Mouse (Mus musculus) heart, adult 2 months (tissue): ENCODE measurements at regions not wholly inside any gene's neighbourhood (a gene's known extent, or its start where the extent isn't known, plus 50 kb on each side); places are given as distances from the start of the nearest gene placed in this dataset.

ENCODE experiments used
- CTCF ChIP-seq: fragments of 200-600 bp; IDR thresholded peaks from 2 replicates; pipeline ENCODE4 v1.8.1; 2022; ENCODE audit warnings: antibody characterized with exemption, mild to moderate bottlenecking, moderate library complexity
- EP300 ChIP-seq: fragments of 200-500 bp; IDR thresholded peaks from 2 replicates; pipeline ENCODE4 v1.6.1; 2011; ENCODE audit warnings: low read depth, low read length, control low read depth; ENCODE audit not compliant: insufficient read depth
- POLR2A ChIP-seq: fragments of 200-500 bp; IDR thresholded peaks from 2 replicates; pipeline ENCODE4 v1.6.1; 2011; ENCODE audit warnings: mild to moderate bottlenecking, low read depth, low read length, control low read depth; ENCODE audit not compliant: insufficient read depth

GRCm38 (mm10) chr11:24472617-24473367 lies 394.9 kb downstream of the Bcl11a start:
- TF ChIP-seq POLR2A (no peak), CTCF (no peak), EP300 (no peak)
